Mouse (Mus musculus): Measurements from ENCODE around the gene Crtap. TPM values are rescaled to one million over a fixed set of nuclear protein-coding genes. Genes with fewer than 3 reads are reported as not detected.
"Not testable (repeated sequence)": the region's sequence is repeated elsewhere in the genome, so short reads cannot be mapped to it uniquely, and the experiment has no call there.

The Crtap gene
- total RNA-seq, 2 experiments from 2014 or later = 111 to 118 TPM

- no peak for DNase-seq (ENCODE audit: low spot score in 2 of 2)
These were observed 9.2 kb upstream of the Crtap start for GRCm38 (mm10) chr9:114399680-114400079.

- no peak for DNase-seq (ENCODE audit: low spot score in 2 of 2)
These were observed 4.8 kb upstream of the Crtap start for GRCm38 (mm10) chr9:114395258-114395657.

DNA sequence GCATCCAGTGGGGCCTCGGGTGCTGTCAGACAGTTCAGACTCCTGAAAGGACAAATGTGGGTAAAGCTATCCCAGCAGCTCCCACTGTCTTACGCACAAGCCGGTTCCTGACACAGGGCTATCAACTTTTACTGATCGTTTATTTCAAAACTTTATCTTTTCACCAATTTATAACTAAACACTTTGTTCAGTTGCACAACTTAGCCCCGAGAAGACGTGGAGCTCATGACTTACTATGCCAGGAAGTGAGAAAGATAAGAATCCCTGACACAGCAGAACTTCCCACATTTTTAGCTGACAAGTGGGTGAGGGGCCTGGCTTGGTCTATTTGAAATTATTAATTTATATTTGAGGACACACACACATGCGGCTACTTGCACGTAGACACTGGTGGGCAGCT is 4.2 kb upstream of the Crtap start:
- DNase-seq (ENCODE audit: low spot score in 2 of 2) = no peak

DNA sequence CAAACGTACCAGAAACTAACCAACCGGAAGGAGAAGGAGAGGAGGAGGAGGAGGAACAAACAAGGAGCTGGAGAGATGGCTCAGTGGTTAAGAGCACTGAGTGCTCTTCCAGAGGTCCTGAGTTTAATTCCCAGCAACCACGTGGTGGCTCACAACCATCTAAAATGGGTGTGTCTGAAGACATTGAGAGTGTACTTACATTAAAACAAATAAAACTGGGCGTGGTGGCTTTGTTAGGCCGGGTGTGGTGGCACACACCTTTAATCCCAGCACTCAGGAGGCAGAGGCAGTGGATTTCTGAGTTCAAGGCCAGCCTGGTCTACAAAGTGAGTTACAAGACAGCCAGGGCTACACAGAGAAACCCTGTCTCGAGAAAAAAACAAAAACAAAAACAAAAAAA is 3.7 kb upstream of the Crtap start:
- DNase-seq (ENCODE audit: low spot score in 2 of 2) = not testable (repeated sequence)

DNA sequence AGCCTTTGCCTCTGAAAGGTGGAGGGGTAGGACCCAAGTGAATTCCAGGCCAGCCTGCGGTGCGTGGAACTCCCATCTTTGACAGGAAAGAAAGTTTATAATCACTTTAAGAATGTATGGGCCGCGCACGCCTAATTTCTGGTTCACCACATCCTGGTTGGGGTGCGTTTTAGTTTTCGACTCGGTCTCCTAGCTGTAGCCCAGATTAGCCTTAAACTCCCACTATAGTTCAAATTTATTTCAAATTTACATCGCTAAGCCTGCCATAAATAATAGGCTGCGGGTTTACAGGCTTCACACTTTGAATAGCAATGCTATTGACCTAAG is 237 bp upstream of the Crtap start:
- DNase-seq (ENCODE audit: low spot score in 2 of 2) = no peak

GRCm38 (mm10) chr9:114389371-114389904 is 1.0 kb downstream of the Crtap start:
- DNase-seq (ENCODE audit: low spot score in 2 of 2) = no peak

DNA sequence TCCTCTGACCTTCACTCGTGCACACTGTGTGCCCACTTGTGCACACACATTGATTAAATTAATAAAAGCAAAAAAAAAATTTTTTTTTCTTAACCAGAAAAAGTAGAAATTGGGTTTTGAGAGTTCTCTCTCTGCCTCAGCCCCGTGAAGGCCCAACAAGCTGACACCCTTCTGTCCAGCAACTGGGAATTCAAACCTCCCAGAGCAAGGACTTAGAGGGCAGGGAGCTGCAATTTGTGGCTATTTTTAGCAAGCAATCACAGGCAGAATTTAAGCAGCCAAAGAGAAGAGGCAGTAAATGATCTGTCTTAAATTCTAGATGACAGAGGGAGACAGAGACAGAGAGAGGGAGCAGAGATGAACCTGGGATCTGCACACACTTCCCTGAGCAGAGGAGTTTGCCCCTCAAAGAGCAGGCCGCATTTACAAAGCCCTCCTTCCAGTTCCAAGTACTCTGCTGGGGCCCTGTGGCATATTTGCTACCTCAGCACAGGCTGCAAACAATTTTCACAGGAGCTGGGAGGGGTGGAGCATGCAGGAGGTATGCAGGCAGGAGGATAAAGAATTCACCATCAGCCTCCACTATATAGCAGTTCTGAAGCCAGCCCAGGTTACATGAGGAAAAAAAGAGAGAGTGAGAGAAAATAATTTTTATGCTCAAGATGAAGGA is 1.6 kb downstream of the Crtap start:
- no peak for DNase-seq (ENCODE audit: low spot score in 2 of 2)

GRCm38 (mm10) chr9:114388288-114388687 is 2.2 kb downstream of the Crtap start:
- DNase-seq (ENCODE audit: low spot score in 2 of 2) = no peak

DNA sequence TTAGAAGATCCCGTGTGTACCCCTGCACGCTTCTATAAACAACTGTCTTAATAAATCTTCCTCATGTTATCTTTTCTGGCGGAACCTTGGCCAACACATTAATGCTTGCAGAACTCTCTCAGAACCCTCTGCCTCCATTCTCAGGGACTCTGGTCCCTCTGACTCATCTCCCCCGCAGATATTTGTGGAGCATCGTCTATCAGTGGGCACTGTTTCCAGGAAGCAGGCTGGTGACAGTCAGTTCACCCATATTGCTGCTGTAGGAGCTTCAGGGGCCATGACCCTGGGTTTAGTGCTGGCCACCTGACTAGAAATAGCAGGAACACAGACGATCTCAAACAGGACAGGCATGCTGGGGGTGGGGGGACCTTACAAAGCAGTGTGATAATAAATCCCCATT is 3.4 kb downstream of the Crtap start:
- DNase-seq (ENCODE audit: low spot score in 2 of 2) = no peak

- DNase-seq (ENCODE audit: low spot score in 2 of 2) = no peak
These were observed 5.3 kb downstream of the Crtap start for GRCm38 (mm10) chr9:114385160-114385559.

- DNase-seq (ENCODE audit: low spot score in 2 of 2) = no peak
These were observed 5.8 kb downstream of the Crtap start for GRCm38 (mm10) chr9:114384691-114385090.

GRCm38 (mm10) chr9:114382936-114383710 is 7.4 kb downstream of the Crtap start:
- DNase-seq (ENCODE audit: low spot score in 2 of 2) = no peak

GRCm38 (mm10) chr9:114380881-114381733 is 9.4 kb downstream of the Crtap start:
- DNase-seq (ENCODE audit: low spot score in 2 of 2) = no peak

- DNase-seq (ENCODE audit: low spot score in 2 of 2) = no peak
These were observed 10.6 kb downstream of the Crtap start for GRCm38 (mm10) chr9:114379871-114380270.

DNA sequence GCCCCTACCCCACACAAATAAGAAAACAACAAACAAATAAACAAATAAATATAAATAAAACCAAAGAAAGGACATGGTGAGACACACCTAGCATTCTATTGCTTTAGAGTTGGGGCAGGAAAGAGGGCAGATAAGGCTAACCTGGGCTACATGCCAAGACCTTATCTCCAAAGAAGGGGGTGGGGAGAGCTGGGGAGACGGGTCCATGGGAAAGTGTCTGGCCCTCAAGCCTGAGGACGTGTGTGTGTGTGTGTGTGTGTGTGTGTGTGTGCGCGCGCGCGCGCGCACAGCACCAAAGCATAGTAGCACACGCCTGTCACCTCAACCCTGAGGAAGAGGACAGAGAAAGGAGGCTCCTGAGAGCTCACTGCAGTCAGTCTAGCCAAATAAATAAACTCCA is 13.3 kb downstream of the Crtap start:
- no peak for DNase-seq (ENCODE audit: low spot score in 2 of 2)

DNA sequence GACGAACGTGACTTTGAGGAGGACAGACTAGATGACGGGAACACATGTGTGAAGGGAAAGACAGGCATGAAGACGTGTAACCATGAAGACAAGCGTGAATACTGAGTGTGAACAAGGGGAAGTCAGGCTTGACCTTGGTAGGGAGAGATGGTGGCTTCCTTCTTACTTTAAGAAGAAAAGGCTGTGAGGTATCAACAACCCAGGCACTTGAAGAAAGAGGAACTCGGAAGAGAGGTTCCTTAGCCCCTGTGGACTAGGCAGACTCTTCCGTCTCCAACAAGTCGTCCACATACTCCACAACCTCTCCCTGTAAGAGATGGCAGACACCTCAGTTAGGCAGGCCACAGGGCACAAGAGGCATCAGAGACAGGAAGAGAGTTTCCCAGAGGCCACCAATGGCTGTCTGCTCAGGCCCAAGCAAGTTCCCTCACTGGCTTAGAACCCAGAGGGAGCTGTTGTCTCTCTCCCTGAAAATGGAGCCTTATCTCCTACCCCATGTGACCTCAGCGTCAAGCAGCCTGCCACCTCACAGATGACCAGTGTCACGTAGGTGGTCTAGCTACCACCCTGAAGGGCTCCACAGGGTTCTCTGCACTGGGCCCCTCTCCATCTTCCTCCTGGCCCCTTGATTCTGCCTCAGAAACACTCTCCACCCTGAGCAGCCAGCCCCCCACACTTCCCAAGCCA is 15.1 kb downstream of the Crtap start:
- no peak for DNase-seq (ENCODE audit: low spot score in 2 of 2)

DNA sequence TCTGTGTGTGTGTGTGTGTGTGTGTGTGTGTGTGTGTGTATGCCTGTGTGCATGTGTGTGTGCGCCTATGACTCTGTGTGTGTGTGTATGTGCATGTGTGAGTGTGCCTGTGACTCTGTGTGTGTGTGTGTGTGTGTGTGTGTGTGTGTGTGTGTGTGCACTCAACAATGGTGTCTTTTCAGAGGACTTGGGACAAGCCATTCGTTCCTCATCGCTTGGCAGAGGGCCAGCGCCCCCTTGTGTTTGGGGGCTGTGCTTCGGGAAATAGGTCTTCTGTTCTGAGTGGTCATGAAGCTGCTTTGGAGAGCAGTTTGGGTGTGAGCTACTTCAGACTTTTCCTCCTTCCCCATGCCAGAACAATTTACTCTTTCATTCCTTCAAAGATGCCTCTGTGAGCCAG is 18.8 kb downstream of the Crtap start:
- not testable (repeated sequence) for DNase-seq (ENCODE audit: low spot score in 2 of 2)

- DNase-seq (ENCODE audit: low spot score in 2 of 2) = not testable (repeated sequence)
These were observed 21.1 kb downstream of the Crtap start for GRCm38 (mm10) chr9:114369389-114369788.

DNA sequence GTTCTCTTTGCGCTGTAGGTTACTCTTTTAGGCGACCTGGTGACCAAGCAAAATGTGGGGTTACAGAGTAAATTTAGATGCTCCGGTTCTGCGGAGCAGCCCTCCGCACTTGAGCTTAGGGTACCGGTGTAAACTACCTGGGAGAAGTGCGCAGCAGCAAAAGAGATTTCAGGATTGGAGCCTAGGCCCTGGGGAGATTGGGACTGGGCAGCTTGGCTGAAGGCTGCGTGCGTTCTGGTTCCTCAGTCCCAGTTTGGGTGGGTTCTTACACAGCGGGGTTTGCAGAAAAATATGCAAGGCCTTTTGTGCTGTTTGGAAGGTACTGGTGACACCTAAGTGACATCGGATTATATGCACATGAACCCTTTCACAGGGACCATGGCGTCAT is 22.0 kb downstream of the Crtap start:
- DNase-seq (ENCODE audit: low spot score in 2 of 2) = no peak

- peak; percentile 62 to 76 for DNase-seq (ENCODE audit: low spot score in 2 of 2)
These were observed 22.5 kb downstream of the Crtap start for GRCm38 (mm10) chr9:114367783-114368470.

Measured in gastrocnemius, postnatal 4 days (tissue).